Mouse (Mus musculus) embryonic fibroblast, embryonic 13.5 days (primary cell): ENCODE measurements at regions not wholly inside any gene's neighbourhood (a gene's known extent, or its start where the extent isn't known, plus 50 kb on each side); places are given as distances from the start of the nearest gene placed in this dataset.

Experiments
- CTCF ChIP-seq: IDR thresholded peaks from 2 replicates; pipeline ENCODE4 v1.5.1; 2011; ENCODE audit warnings: mild to moderate bottlenecking, control low read depth, low read length, moderate library complexity, borderline replicate concordance; ENCODE audit not compliant: insufficient read depth
- POLR2A ChIP-seq: IDR thresholded peaks from 2 replicates; pipeline ENCODE4 v1.6.1; 2011; ENCODE audit warnings: low read depth, mild to moderate bottlenecking, control low read depth, low read length, moderate library complexity

- TF ChIP-seq CTCF (no peak), POLR2A (no peak)
Observed at GRCm38 (mm10) chr10:111815160-111815559, 157.3 kb upstream of the Krr1 start.
